Mouse (Mus musculus): ENCODE data around the gene Clec4d. TPM values are rescaled to one million over a fixed set of nuclear protein-coding genes. Genes with fewer than 3 reads are reported as not detected.
"Not testable (repeated sequence)": the region's sequence is repeated elsewhere in the genome, so short reads cannot be mapped to it uniquely, and the experiment has no call there.

Gene Clec4d
- 0.74 and 2.1 TPM in 2 replicates for polyA plus RNA-seq (2012; rRNA removed)

DNA sequence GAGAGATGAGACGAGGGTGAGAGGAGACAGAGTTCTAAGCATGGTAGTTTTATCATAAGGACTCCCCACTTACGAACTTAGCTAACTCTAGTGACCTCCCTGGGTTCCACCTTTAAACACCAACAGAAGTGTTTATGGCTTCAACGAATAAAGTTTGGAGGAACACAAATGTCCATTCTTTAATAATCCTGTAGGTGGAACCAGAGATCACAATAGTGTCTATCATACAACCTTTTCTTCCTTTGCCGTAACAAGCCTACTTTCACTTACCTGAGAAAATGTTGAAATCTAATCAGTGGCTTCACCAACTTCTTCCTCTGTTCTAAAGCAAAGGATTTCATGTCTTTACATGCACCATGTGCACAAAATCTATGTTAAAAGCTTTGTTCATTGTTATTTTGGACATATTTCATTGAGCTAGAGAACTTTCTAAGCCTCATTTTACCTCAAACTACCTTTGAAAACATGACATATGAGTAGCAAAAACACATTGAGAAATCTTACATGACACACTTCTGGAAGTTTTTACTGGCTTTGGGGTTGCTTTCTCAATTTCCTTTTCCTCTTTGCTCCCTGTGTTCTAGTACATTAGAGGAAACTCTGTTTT, at the start of gene Clec4d:
Gene Clec4d (plus strand): TSS at position 557 of the 607 bp plus-strand sequence.
- Histone ChIP-seq H3K4me1 (ENCODE audit: control insufficient read depth, insufficient read depth, low read length) (no peaks in the 10 kb centered on the region), H3K4me3 (replicated peaks; ENCODE audit: extremely low read depth, low read depth, low read length) (no peak within 1 kb of the TSS)
- TF ChIP-seq CTCF (IDR thresholded peaks at IDR 0.05; ENCODE audit: insufficient read depth, low read length) (no peak), POLR2A (IDR thresholded peaks at IDR 0.05; ENCODE audit: borderline replicate concordance, extremely low read depth, low read depth, low read length) (no peak)
- WGBS, result 62% methylated on average over 4 of the region's 4 CpGs
- DNase-seq, result no peak

DNA sequence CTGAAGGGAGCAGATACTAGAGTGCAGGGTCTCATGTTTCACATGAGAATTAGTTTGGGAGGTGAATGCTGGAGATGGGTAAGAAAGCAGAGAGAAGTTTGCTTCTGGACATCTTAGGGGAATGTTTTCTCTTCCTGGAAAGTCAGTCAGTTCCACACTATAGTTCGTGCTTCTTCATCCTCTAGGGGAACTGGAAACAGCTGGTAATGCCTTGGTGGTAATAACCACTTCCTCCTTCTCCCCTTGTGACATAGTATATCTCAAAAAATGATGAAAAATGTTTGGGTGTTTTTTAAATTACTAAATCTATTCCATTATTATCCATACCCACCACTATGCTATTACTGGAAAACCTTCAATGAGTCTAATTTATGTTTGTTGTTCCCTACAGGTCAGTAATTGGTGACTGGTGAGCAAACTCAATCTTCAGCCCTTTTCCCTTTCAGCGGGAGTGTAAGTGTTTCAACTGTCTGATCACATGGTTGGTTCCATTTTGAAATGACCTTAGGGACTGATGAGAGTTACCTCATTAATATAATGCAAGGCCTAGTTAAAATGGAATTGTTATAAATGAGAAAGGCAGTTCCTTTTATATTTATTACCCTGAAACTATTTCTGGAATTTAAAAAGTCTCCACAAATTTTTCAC, 34.3 kb upstream of the Clec4d start:
- TF ChIP-seq CTCF (IDR thresholded peaks at IDR 0.05; ENCODE audit: insufficient read depth, low read length) (no peak), POLR2A (IDR thresholded peaks at IDR 0.05; ENCODE audit: borderline replicate concordance, extremely low read depth, low read depth, low read length) (no peak)
- WGBS, result 47% methylated on average over 2 of the region's 2 CpGs

DNA sequence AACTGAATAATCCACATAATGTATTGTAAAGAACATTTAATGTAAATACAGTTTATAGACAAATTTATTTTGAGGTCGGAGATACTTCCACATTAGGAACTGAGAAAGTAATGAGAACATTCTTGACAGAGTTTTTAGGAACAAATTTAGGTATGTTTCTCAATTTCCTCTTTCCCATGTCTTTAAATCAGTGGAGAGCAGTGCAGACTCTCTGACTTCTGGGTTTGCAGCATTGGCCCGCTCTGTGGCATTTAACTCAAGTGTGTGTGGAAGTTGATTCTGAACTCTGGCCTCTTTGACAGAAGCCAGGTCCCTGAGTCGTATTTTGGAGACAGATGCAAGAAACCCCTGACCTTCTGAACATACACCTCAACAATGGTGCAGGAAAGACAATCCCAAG, 32.3 kb upstream of the Clec4d start, which contains the start of gene Clec4n:
Gene Clec4n (plus strand): TSS at position 200 of the 400 bp plus-strand sequence.
- Histone ChIP-seq H3K4me3 (replicated peaks; ENCODE audit: extremely low read depth, low read depth, low read length) (no peak within 1 kb of the TSS), H3K4me1 (ENCODE audit: control insufficient read depth, insufficient read depth, low read length) (no peaks in the 10 kb centered on the region)
- TF ChIP-seq CTCF (IDR thresholded peaks at IDR 0.05; ENCODE audit: insufficient read depth, low read length), result no peak
- no peak for TF ChIP-seq POLR2A (IDR thresholded peaks at IDR 0.05; ENCODE audit: borderline replicate concordance, extremely low read depth, low read depth, low read length)
- no peak for DNase-seq
- WGBS, result 60% methylated on average over 3 of the region's 3 CpGs

More for the DNA sequence above, 34.3 kb upstream of the Clec4d start:
- Histone ChIP-seq H3K4me1 (ENCODE audit: control insufficient read depth, insufficient read depth, low read length) (no peaks in the 10 kb centered on the region), H3K4me3 (replicated peaks; ENCODE audit: extremely low read depth, low read depth, low read length) (no peak overlapping the region)
- no peak for DNase-seq

DNA sequence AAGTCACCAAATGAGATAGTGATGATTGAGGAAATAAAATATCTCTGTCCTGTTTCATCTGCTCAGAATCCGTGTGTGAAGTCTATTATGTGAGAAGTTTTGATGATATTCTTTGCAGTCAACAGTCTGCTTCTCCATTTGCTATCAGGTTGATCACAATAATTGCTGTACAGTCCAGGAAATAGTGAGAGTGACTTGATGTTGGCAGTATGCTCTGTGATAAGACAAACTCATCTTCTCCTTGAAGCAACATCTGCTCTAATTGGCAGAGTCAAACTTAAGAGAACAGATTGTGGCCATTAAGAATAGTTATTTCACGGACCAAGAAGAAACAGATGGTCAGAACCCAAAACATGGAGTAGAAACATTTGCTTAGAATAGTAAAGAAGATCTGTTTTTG, 30.8 kb upstream of the Clec4d start:
- TF ChIP-seq CTCF (IDR thresholded peaks at IDR 0.05; ENCODE audit: insufficient read depth, low read length), result no peak
- no peak for TF ChIP-seq POLR2A (IDR thresholded peaks at IDR 0.05; ENCODE audit: borderline replicate concordance, extremely low read depth, low read depth, low read length)
- whole genome bisulfite sequencing, result 51% methylated on average over 2 of the region's 2 CpGs
- DNase-seq, result no peak

DNA sequence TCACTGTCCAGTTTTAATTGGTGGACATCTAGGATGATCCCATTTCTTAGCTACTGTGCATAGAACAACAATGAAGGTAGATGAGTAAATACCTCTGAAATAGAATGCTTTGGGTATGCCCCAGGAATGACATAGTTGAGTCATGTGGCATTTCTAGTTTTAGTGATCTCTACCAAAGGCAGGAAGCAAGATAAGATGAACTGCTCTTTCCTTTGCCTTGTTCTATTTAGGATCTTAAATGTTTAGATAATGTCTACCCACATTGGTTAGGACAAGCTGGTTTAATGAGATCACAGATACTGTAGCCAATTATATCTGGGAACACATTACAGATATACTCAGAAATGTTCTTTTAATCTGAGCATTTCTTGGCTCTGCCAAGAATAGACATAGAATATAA, 24.3 kb upstream of the Clec4d start:
- H3K4me1 ChIP-seq (ENCODE audit: control insufficient read depth, insufficient read depth, low read length), result no peaks in the 10 kb centered on the region
- DNase-seq, result no peak
- TF ChIP-seq POLR2A (IDR thresholded peaks at IDR 0.05; ENCODE audit: borderline replicate concordance, extremely low read depth, low read depth, low read length), result no peak
- no peak for TF ChIP-seq CTCF (IDR thresholded peaks at IDR 0.05; ENCODE audit: insufficient read depth, low read length)
- no peak overlapping the region for H3K4me3 ChIP-seq (replicated peaks; ENCODE audit: extremely low read depth, low read depth, low read length)

More for the DNA sequence above, 30.8 kb upstream of the Clec4d start:
- Histone ChIP-seq H3K4me1 (ENCODE audit: control insufficient read depth, insufficient read depth, low read length) (no peaks in the 10 kb centered on the region), H3K4me3 (replicated peaks; ENCODE audit: extremely low read depth, low read depth, low read length) (no peak overlapping the region)

DNA sequence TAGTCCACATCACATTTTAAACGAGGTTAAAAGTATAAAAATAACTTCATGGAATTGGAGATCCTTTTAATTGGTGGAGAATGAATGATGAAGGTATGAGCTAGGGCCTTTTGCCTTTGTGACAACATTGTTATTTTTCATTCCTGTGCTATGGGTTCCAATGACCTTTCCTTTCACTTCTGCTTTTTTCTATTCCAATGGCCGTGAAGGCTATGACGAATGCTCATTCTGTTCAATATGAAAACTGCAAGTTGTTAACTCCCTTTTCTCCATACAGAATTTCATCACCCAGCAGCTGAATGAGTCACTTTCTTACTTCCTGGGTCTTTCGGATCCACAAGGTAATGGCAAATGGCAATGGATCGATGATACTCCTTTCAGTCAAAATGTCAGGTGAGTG, 17.7 kb upstream of the Clec4d start:
- TF ChIP-seq CTCF (IDR thresholded peaks at IDR 0.05; ENCODE audit: insufficient read depth, low read length) (no peak), POLR2A (IDR thresholded peaks at IDR 0.05; ENCODE audit: borderline replicate concordance, extremely low read depth, low read depth, low read length) (no peak)
- 70% methylated on average over 5 of the region's 5 CpGs for WGBS
- Histone ChIP-seq H3K4me1 (ENCODE audit: control insufficient read depth, insufficient read depth, low read length) (no peaks in the 10 kb centered on the region), H3K4me3 (replicated peaks; ENCODE audit: extremely low read depth, low read depth, low read length) (no peak overlapping the region)
- no peak for DNase-seq

DNA sequence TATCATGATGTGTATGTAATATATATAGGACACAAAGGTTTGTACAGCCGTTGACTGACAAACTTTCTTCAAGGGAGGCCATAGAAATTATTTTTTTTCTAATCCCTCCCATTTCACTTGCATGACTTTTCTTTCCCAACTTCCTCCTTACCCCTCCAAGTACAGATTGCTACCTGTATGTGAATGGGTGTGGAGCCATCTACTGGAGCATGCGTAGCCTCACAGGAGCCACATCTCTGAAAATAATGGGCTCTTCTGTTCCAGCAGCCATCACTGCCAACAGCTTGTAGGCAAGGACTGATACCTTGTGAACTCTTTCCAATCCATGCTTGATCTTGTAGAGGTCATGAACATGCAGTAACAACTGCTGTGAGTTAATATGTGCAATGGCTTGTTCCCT, 13.0 kb upstream of the Clec4d start:
- not testable (repeated sequence) for H3K4me3 ChIP-seq (replicated peaks; ENCODE audit: extremely low read depth, low read depth, low read length); DNase-seq
- WGBS, result 72% methylated on average over 2 of the region's 2 CpGs

DNA sequence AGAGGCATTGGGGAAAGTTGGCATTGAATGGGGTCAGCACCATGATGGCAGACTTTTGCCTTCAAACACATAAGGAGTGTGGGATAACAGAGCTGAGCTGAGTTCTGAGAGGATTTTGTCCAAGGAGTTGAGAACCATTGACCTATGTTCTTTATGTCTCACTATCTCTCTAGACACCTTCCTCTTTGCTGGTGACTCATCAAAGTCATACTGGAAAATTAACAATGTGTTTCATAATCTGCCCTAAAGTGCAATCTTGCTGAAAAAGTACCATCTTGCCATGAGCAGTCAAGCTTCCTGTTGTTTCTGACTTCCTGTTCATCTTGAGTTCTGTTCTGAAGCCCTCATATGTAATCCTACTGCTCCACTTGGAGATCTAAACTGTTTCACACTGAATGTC, 9.2 kb upstream of the Clec4d start:
- H3K4me1 ChIP-seq (ENCODE audit: control insufficient read depth, insufficient read depth, low read length), result no peaks in the 10 kb centered on the region
- no peak for TF ChIP-seq CTCF (IDR thresholded peaks at IDR 0.05; ENCODE audit: insufficient read depth, low read length)
- no peak for TF ChIP-seq POLR2A (IDR thresholded peaks at IDR 0.05; ENCODE audit: borderline replicate concordance, extremely low read depth, low read depth, low read length)
- DNase-seq, result no peak
- no peak overlapping the region for H3K4me3 ChIP-seq (replicated peaks; ENCODE audit: extremely low read depth, low read depth, low read length)

More for the DNA sequence above, 13.0 kb upstream of the Clec4d start:
- not testable (repeated sequence) for H3K4me1 ChIP-seq (ENCODE audit: control insufficient read depth, insufficient read depth, low read length)

DNA sequence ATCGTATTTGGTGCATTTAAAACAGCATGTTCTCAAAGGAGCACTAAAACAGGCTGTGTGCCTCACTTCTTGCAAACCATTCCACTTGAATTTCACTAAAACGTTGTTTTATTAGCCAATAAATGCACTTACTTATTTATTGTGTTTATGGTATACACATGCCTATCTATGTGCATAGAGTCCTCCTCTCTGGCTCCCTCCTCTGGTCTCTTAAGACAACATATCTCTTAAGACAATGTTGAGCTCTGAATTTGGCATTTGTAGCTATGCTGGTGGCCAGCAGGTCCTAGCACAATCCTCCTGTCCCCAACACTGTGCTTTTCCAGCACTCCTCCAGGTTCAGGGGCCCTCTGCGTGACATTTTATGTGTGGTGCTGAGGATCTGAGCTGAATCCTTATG, 3.0 kb upstream of the Clec4d start:
- no peak for TF ChIP-seq POLR2A (IDR thresholded peaks at IDR 0.05; ENCODE audit: borderline replicate concordance, extremely low read depth, low read depth, low read length)
- no peak for TF ChIP-seq CTCF (IDR thresholded peaks at IDR 0.05; ENCODE audit: insufficient read depth, low read length)
- H3K4me1 ChIP-seq (ENCODE audit: control insufficient read depth, insufficient read depth, low read length), result no peaks in the 10 kb centered on the region
- no peak for DNase-seq
- H3K4me3 ChIP-seq (replicated peaks; ENCODE audit: extremely low read depth, low read depth, low read length), result no peak overlapping the region
- 69% methylated on average over 3 of the region's 3 CpGs for WGBS

DNA sequence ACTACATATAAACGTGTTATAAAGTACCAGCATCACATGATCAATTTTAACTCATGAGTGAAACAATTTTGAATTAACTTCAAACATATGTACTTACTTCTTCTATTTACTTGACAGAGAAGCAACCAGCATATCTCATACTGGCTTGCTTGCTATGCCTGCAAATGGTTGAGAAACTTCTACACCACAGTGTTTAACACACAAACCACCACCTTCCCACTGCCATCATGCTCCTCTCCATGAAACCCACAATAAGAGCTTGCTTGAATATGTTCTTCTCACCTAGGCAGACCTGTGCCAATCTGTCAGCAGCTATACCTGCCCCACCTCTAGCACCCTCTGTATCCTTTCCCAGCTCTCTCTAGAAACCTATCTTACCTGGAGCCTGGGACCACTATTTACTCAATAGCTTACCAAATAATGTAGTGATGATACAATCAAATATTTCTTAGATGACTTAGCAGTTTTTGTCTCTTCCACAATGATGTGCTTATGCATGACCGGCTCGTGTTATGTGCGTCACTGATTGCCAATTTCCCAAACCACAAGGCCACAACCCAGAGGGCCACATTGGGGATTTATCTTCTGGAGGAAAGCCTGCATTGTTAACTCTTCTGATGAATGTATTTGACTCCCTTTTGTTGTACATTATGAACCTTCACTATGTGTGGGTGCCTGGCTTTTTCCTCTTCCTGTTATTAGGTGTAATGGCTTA, 1.9 kb upstream of the Clec4d start:
- TF ChIP-seq POLR2A (IDR thresholded peaks at IDR 0.05; ENCODE audit: borderline replicate concordance, extremely low read depth, low read depth, low read length) (no peak), CTCF (IDR thresholded peaks at IDR 0.05; ENCODE audit: insufficient read depth, low read length) (no peak)
- H3K4me3 ChIP-seq (replicated peaks; ENCODE audit: extremely low read depth, low read depth, low read length), result no peak overlapping the region
- no peaks in the 10 kb centered on the region for H3K4me1 ChIP-seq (ENCODE audit: control insufficient read depth, insufficient read depth, low read length)
- WGBS, result 78% methylated on average over 4 of the region's 4 CpGs
- no peak for DNase-seq

Data from lung, adult 2 months (tissue).